Mouse (Mus musculus) midbrain, postnatal 0 days (tissue): ENCODE measurements around the gene Atp12a. TPM values are rescaled to one million over a fixed set of nuclear protein-coding genes. Genes with fewer than 3 reads are reported as not detected.

Experiments used
- ATAC-seq: fragments of 200-750 bp; cut with Nextera tagmentation; 2 replicates; pipeline ENCODE4 v1.8.0; 2017; ENCODE audit warnings: moderate number of reproducible peaks, mild to moderate bottlenecking, moderate TSS enrichment, moderate library complexity; ENCODE audit not compliant: low FRiP score
- DNase-seq: peaks from one replicate; pipeline ENCODE4 v3.0.0-alpha.2; 2015; ENCODE audit warnings: low spot score
- H3K27ac ChIP-seq: fragments of 300-500 bp; sonication (generic); 2 replicates; pipeline ENCODE4 v1.5.1; 2014; ENCODE audit warnings: low read depth, mild to moderate bottlenecking, low read length, mixed read lengths
- H3K27me3 ChIP-seq: fragments of 300-500 bp; sonication (generic); 2 replicates; pipeline ENCODE4 v1.6.1; 2014; ENCODE audit warnings: low read length, control low read depth, mixed read lengths; ENCODE audit not compliant: insufficient read depth
- H3K36me3 ChIP-seq: fragments of 300-500 bp; sonication (generic); 2 replicates; pipeline ENCODE4 v1.6.1; 2014; ENCODE audit warnings: low read length, control low read depth, mixed read lengths; ENCODE audit not compliant: insufficient read depth
- H3K4me1 ChIP-seq: fragments of 300-500 bp; sonication (generic); 2 replicates; pipeline ENCODE4 v1.6.1; 2014; ENCODE audit warnings: mild to moderate bottlenecking, control low read depth, antibody characterized with exemption, low read length, mixed read lengths; ENCODE audit not compliant: insufficient read depth
- H3K4me2 ChIP-seq: fragments of 300-500 bp; sonication (generic); 2 replicates; pipeline ENCODE4 v1.6.1; 2014; ENCODE audit warnings: low read depth, mild to moderate bottlenecking, low read length, mixed read lengths; ENCODE audit not compliant: poor library complexity, severe bottlenecking
- H3K4me3 ChIP-seq: fragments of 300-500 bp; sonication (generic); 2 replicates; pipeline ENCODE4 v1.5.1; 2014; ENCODE audit warnings: low read depth, mild to moderate bottlenecking, low read length, moderate library complexity
- H3K9ac ChIP-seq: fragments of 300-500 bp; sonication (generic); replicated peaks from 2 replicates; pipeline ENCODE4 v1.6.1; 2014; ENCODE audit warnings: mild to moderate bottlenecking, low read length, moderate library complexity, mixed read lengths; ENCODE audit not compliant: poor library complexity, severe bottlenecking
- H3K9me3 ChIP-seq: fragments of 300-500 bp; sonication (generic); 2 replicates; pipeline ENCODE4 v1.6.1; 2016; ENCODE audit warnings: low read length, control low read depth
- CTCF ChIP-seq: IDR thresholded peaks from 2 replicates; pipeline ENCODE4 v1.5.1; 2016; ENCODE audit warnings: antibody characterized with exemption, mild to moderate bottlenecking
- WGBS: fragments of 180-500 bp; shearing (Covaris S2); extraction: QIAGEN DNeasy Blood & Tissue Kit; methylation state at CpG from one replicate; pipeline ENCODE4 v1.1.7; 2014; 5-methylcytosine and 5-hydroxymethylcytosine counted together
- polyA plus RNA-seq: library from polyadenylated mRNA; unstranded; fragments of >200 nt; fragmentation: Nextera tagmentation; extraction: Ambion mirVana; gene quantifications from 2 replicates; pipeline ENCODE4 v1.2.1, GENCODE M21; 2015
- total RNA-seq: library from RNA; depleted of rRNA; stranded (reverse); fragments of >200 nt; gene quantifications from 2 replicates; pipeline ENCODE4 v1.2.3, GENCODE M21; 2014

Atp12a gene
- total and polyA plus RNA-seq, 2 experiments from 2014 or later, result 0.22 to 0.38 TPM

GRCm38 (mm10) chr14:56379336-56379735 lies 14.5 kb downstream of the Atp12a start:
- WGBS, result 72% methylated on average over 9 of the region's 9 CpGs
- TF ChIP-seq CTCF, result no peak

GRCm38 (mm10) chr14:56382366-56382765 lies 17.5 kb downstream of the Atp12a start:
- no peaks in the 10 kb centered on the region for H3K36me3 ChIP-seq
- DNase-seq (no peak), ATAC-seq (no peak)
- H3K9me3 ChIP-seq, result no peaks in the 10 kb centered on the region
- no peaks in the 10 kb centered on the region for H3K27me3 ChIP-seq
- no peak overlapping the region for H3K27ac ChIP-seq
- H3K4me1 ChIP-seq, result no peaks in the 10 kb centered on the region
- H3K4me3 ChIP-seq, result no peak overlapping the region
- no peak overlapping the region for H3K9ac ChIP-seq
- H3K4me2 ChIP-seq, result no peak overlapping the region
- WGBS, result 87% methylated on average over 4 of the region's 4 CpGs
- no peak for TF ChIP-seq CTCF

More at GRCm38 (mm10) chr14:56379336-56379735, 14.5 kb downstream of the Atp12a start:
- Histone ChIP-seq H3K36me3 (no peaks in the 10 kb centered on the region), H3K4me1 (no peaks in the 10 kb centered on the region), H3K9ac (no peak overlapping the region), H3K27me3 (no peaks in the 10 kb centered on the region), H3K4me3 (no peak overlapping the region), H3K9me3 (no peaks in the 10 kb centered on the region), H3K4me2 (no peak overlapping the region), H3K27ac (no peak overlapping the region)
- DNase-seq (no peak), ATAC-seq (no peak)

GRCm38 (mm10) chr14:56390247-56390646 lies 25.4 kb downstream of the Atp12a start:
- Histone ChIP-seq H3K36me3 (no peaks in the 10 kb centered on the region), H3K4me3 (no peak overlapping the region), H3K4me2 (no peak overlapping the region), H3K9ac (no peak overlapping the region), H3K9me3 (no peaks in the 10 kb centered on the region), H3K27me3 (no peaks in the 10 kb centered on the region), H3K27ac (no peak overlapping the region), H3K4me1 (no peaks in the 10 kb centered on the region)
- DNase-seq (peak; percentile 7), ATAC-seq (no peak)
- 59% methylated on average over 3 of the region's 3 CpGs for WGBS
- TF ChIP-seq CTCF, result no peak

- H3K36me3 ChIP-seq, result no peaks in the 10 kb centered on the region
- H3K9ac ChIP-seq, result no peak overlapping the region
- no peak for DNase-seq
- no peak overlapping the region for H3K4me3 ChIP-seq
- 21% methylated on average over 2 of the region's 2 CpGs for WGBS
- H3K4me2 ChIP-seq, result no peak overlapping the region
- no peaks in the 10 kb centered on the region for H3K27me3 ChIP-seq
- no peak for ATAC-seq
- TF ChIP-seq CTCF, result no peak
- H3K4me1 ChIP-seq, result no peaks in the 10 kb centered on the region
- no peaks in the 10 kb centered on the region for H3K9me3 ChIP-seq
- H3K27ac ChIP-seq, result no peak overlapping the region
These were observed 28.9 kb downstream of the Atp12a start for GRCm38 (mm10) chr14:56393704-56394312.

GRCm38 (mm10) chr14:56398001-56398400 lies 33.1 kb downstream of the Atp12a start:
- H3K9me3 ChIP-seq, result no peaks in the 10 kb centered on the region
- H3K9ac ChIP-seq, result no peak overlapping the region
- no peak overlapping the region for H3K27ac ChIP-seq
- no peak overlapping the region for H3K4me3 ChIP-seq
- no peaks in the 10 kb centered on the region for H3K4me1 ChIP-seq
- no peak overlapping the region for H3K4me2 ChIP-seq
- TF ChIP-seq CTCF, result peak; percentile 82
- H3K27me3 ChIP-seq, result no peaks in the 10 kb centered on the region
- ATAC-seq, result no peak; the same call in 1 of the 2 replicates
- DNase-seq, result peak; percentile 60
- no peaks in the 10 kb centered on the region for H3K36me3 ChIP-seq

- ATAC-seq, result no peak
- DNase-seq, result no peak
These were observed 37.6 kb downstream of the Atp12a start, which contains the start of gene Rnf17 for GRCm38 (mm10) chr14:56402311-56403071. Gene Rnf17, plus strand, starts transcription at chr14:56402581.

More at GRCm38 (mm10) chr14:56402311-56403071, 37.6 kb downstream of the Atp12a start, which contains the start of gene Rnf17:
- no peaks in the 10 kb centered on the region for H3K27me3 ChIP-seq
- no peak within 1 kb of the TSS for H3K9ac ChIP-seq
- H3K36me3 ChIP-seq, result no peaks in the 10 kb centered on the region
- WGBS, result 77% methylated on average over 34 of the region's 34 CpGs
- no peak within 1 kb of the TSS for H3K4me2 ChIP-seq
- H3K4me1 ChIP-seq, result no peaks in the 10 kb centered on the region
- TF ChIP-seq CTCF, result no peak
- H3K27ac ChIP-seq, result no peak within 1 kb of the TSS
- no peak within 1 kb of the TSS for H3K4me3 ChIP-seq
- no peaks in the 10 kb centered on the region for H3K9me3 ChIP-seq
